Mouse (Mus musculus) G1E (cell line): ENCODE results near the gene Cdk4.

ENCODE experiments used
- CTCF ChIP-seq: IDR thresholded peaks from 2 replicates; pipeline ENCODE4 v1.5.1; 2012; ENCODE audit warnings: low read depth, low read length, inconsistent platforms, mixed read lengths
- GATA1 ChIP-seq: IDR thresholded peaks from 2 replicates; pipeline ENCODE4 v1.6.1; 2012; ENCODE audit warnings: borderline replicate concordance, low read length, inconsistent platforms, mixed read lengths
- GATA2 ChIP-seq: IDR thresholded peaks from 2 replicates; pipeline ENCODE4 v1.6.1; 2012; ENCODE audit warnings: low read depth, low read length, inconsistent platforms, borderline replicate concordance
- TAL1 ChIP-seq: conservative IDR thresholded peaks from 2 replicates; pipeline ENCODE4 v1.6.1; 2012; ENCODE audit warnings: low read depth, low read length, inconsistent platforms, mixed read lengths

GRCm38 (mm10) chr10:127099191-127099590 lies 35.9 kb downstream of the Cdk4 start:
- no peak for TF ChIP-seq CTCF
- no peak for TF ChIP-seq GATA2
- no peak for TF ChIP-seq TAL1
- no peak for TF ChIP-seq GATA1
